Mouse (Mus musculus) heart, embryonic 11.5 days (tissue): ENCODE results near the gene Kcnab1. TPM values are rescaled to one million over a fixed set of nuclear protein-coding genes. Genes with fewer than 3 reads are reported as not detected.

ENCODE experiments used
- ATAC-seq: fragments of 200-750 bp; cut with Nextera tagmentation; replicated peaks from 2 replicates; pipeline ENCODE4 v1.8.0; 2017; ENCODE audit warnings: moderate library complexity; ENCODE audit not compliant: insufficient number of reproducible peaks, low FRiP score, low TSS enrichment
- H3K27ac ChIP-seq: fragments of 300-500 bp; sonication (generic); 2 replicates; pipeline ENCODE4 v1.5.1; 2014; ENCODE audit warnings: mild to moderate bottlenecking, low read depth, low read length
- H3K27me3 ChIP-seq: fragments of 300-500 bp; sonication (generic); 2 replicates; pipeline ENCODE4 v1.6.1; 2014; ENCODE audit warnings: mild to moderate bottlenecking, low read length, mixed read lengths; ENCODE audit not compliant: control insufficient read depth, insufficient read depth
- H3K36me3 ChIP-seq: fragments of 300-500 bp; sonication (generic); 2 replicates; pipeline ENCODE4 v1.6.1; 2014; ENCODE audit warnings: mild to moderate bottlenecking, low read length, moderate library complexity, mixed read lengths; ENCODE audit not compliant: control insufficient read depth, insufficient read depth
- H3K4me1 ChIP-seq: fragments of 300-500 bp; sonication (generic); 2 replicates; pipeline ENCODE4 v1.6.1; 2014; ENCODE audit warnings: low read length; ENCODE audit not compliant: control insufficient read depth, insufficient read depth
- H3K4me2 ChIP-seq: fragments of 300-500 bp; sonication (generic); 2 replicates; pipeline ENCODE4 v1.6.1; 2014; ENCODE audit warnings: mild to moderate bottlenecking, moderate library complexity
- H3K4me3 ChIP-seq: fragments of 300-500 bp; sonication (generic); 2 replicates; pipeline ENCODE4 v1.5.1; 2014; ENCODE audit warnings: low read depth, low read length
- H3K9ac ChIP-seq: fragments of 300-500 bp; sonication (generic); 2 replicates; pipeline ENCODE4 v1.6.1; 2014; ENCODE audit warnings: mild to moderate bottlenecking, low read depth, low read length, moderate library complexity
- H3K9me3 ChIP-seq: fragments of 300-500 bp; sonication (generic); replicated peaks from 2 replicates; pipeline ENCODE4 v1.6.1; 2016; ENCODE audit warnings: low read length; ENCODE audit not compliant: control insufficient read depth
- WGBS: fragments of 180-500 bp; shearing (Covaris S2); extraction: QIAGEN DNeasy Blood & Tissue Kit; methylation state at CpG from one replicate; pipeline ENCODE4 v1.1.7; 2014; ENCODE audit not compliant: insufficient replicate concordance; 5-methylcytosine and 5-hydroxymethylcytosine counted together
- polyA plus RNA-seq: library from polyadenylated mRNA; unstranded; fragments of >200 nt; fragmentation: Nextera tagmentation; extraction: Ambion mirVana; gene quantifications from 2 replicates; pipeline ENCODE4 v1.2.1, GENCODE M21; 2014

Kcnab1 gene
- polyA plus RNA-seq, 1 experiment from 2014 or later: 2.7 TPM

- Histone ChIP-seq H3K4me1 (peaks cover 4% of the 10 kb centered on the region; the same call in 1 of the 2 replicates), H3K27me3 (no peaks in the 10 kb centered on the region), H3K4me2 (no peak overlapping the region), H3K9ac (no peak overlapping the region), H3K9me3 (no peaks in the 10 kb centered on the region), H3K27ac (no peak overlapping the region), H3K4me3 (no peak overlapping the region), H3K36me3 (no peaks in the 10 kb centered on the region)
- 84% methylated on average over 2 of the region's 2 CpGs for WGBS
- ATAC-seq: no peak
Measured at GRCm38 (mm10) chr3:65214635-65215034, 105.5 kb downstream of the Kcnab1 start.

GRCm38 (mm10) chr3:65217673-65218579, 108.7 kb downstream of the Kcnab1 start:
- peaks cover 4% of the 10 kb centered on the region; the same call in 1 of the 2 replicates for H3K4me1 ChIP-seq
- 81% methylated on average over 7 of the region's 7 CpGs for WGBS
- H3K9ac ChIP-seq: no peak overlapping the region
- H3K27me3 ChIP-seq: no peaks in the 10 kb centered on the region
- no peak overlapping the region for H3K27ac ChIP-seq
- no peak for ATAC-seq
- no peak overlapping the region for H3K4me2 ChIP-seq
- no peaks in the 10 kb centered on the region for H3K36me3 ChIP-seq
- H3K9me3 ChIP-seq: no peaks in the 10 kb centered on the region
- no peak overlapping the region for H3K4me3 ChIP-seq

- H3K4me3 ChIP-seq: no peak overlapping the region
- no peak overlapping the region for H3K4me2 ChIP-seq
- no peak overlapping the region for H3K9ac ChIP-seq
- no peak for ATAC-seq
- H3K4me1 ChIP-seq: peaks cover 4% of the 10 kb centered on the region; the same call in 1 of the 2 replicates
- no peaks in the 10 kb centered on the region for H3K27me3 ChIP-seq
- H3K36me3 ChIP-seq: no peaks in the 10 kb centered on the region
- no peak overlapping the region for H3K27ac ChIP-seq
- no peaks in the 10 kb centered on the region for H3K9me3 ChIP-seq
Measured at GRCm38 (mm10) chr3:65220287-65220686, 111.1 kb downstream of the Kcnab1 start.

GRCm38 (mm10) chr3:65223635-65224034, 114.5 kb downstream of the Kcnab1 start:
- Histone ChIP-seq H3K9me3 (no peaks in the 10 kb centered on the region), H3K4me2 (no peak overlapping the region), H3K27me3 (no peaks in the 10 kb centered on the region), H3K4me1 (no peaks in the 10 kb centered on the region), H3K27ac (no peak overlapping the region), H3K9ac (no peak overlapping the region), H3K4me3 (no peak overlapping the region), H3K36me3 (no peaks in the 10 kb centered on the region)
- ATAC-seq: no peak
- 66% methylated on average over 2 of the region's 2 CpGs for WGBS

- Histone ChIP-seq H3K4me2 (no peak overlapping the region), H3K27me3 (no peaks in the 10 kb centered on the region), H3K9me3 (no peaks in the 10 kb centered on the region), H3K4me1 (no peaks in the 10 kb centered on the region), H3K36me3 (no peaks in the 10 kb centered on the region), H3K9ac (no peak overlapping the region), H3K4me3 (no peak overlapping the region), H3K27ac (no peak overlapping the region)
- 70% methylated on average over 1 of the region's 1 CpGs for WGBS
- no peak for ATAC-seq
Measured at GRCm38 (mm10) chr3:65230978-65231377, 121.8 kb downstream of the Kcnab1 start.

GRCm38 (mm10) chr3:65231419-65232090, 122.4 kb downstream of the Kcnab1 start:
- H3K4me2 ChIP-seq: no peak overlapping the region
- ATAC-seq: no peak
- 69% methylated on average over 11 of the region's 11 CpGs for WGBS
- H3K9me3 ChIP-seq: no peaks in the 10 kb centered on the region
- no peak overlapping the region for H3K9ac ChIP-seq
- H3K27me3 ChIP-seq: no peaks in the 10 kb centered on the region
- no peaks in the 10 kb centered on the region for H3K36me3 ChIP-seq
- H3K4me3 ChIP-seq: no peak overlapping the region
- H3K4me1 ChIP-seq: no peaks in the 10 kb centered on the region
- H3K27ac ChIP-seq: no peak overlapping the region

GRCm38 (mm10) chr3:65249023-65249422, 139.8 kb downstream of the Kcnab1 start:
- ATAC-seq: no peak
- H3K4me3 ChIP-seq: no peak overlapping the region
- 70% methylated on average over 6 of the region's 6 CpGs for WGBS
- H3K36me3 ChIP-seq: no peaks in the 10 kb centered on the region
- no peak overlapping the region for H3K9ac ChIP-seq
- H3K4me2 ChIP-seq: no peak overlapping the region
- no peak overlapping the region for H3K27ac ChIP-seq
- no peaks in the 10 kb centered on the region for H3K9me3 ChIP-seq
- no peaks in the 10 kb centered on the region for H3K4me1 ChIP-seq
- H3K27me3 ChIP-seq: no peaks in the 10 kb centered on the region

- Histone ChIP-seq H3K4me3 (no peak overlapping the region), H3K4me2 (no peak overlapping the region), H3K36me3 (no peaks in the 10 kb centered on the region), H3K9me3 (no peaks in the 10 kb centered on the region), H3K27me3 (no peaks in the 10 kb centered on the region), H3K4me1 (no peaks in the 10 kb centered on the region), H3K27ac (no peak overlapping the region), H3K9ac (no peak overlapping the region)
- ATAC-seq: no peak
- WGBS: 72% methylated on average over 4 of the region's 4 CpGs
Measured at GRCm38 (mm10) chr3:65260521-65260920, 151.3 kb downstream of the Kcnab1 start.
